Mouse (Mus musculus) kidney, postnatal 14 days (tissue): ENCODE measurements at regions not wholly inside any gene's neighbourhood (a gene's known extent, or its start where the extent isn't known, plus 50 kb on each side); places are given as distances from the start of the nearest gene placed in this dataset.
A peak's percentile ranks its signal among the peaks of the same experiment; 100 is the strongest.
"Not testable (repeated sequence)": the region's sequence is repeated elsewhere in the genome, so short reads cannot be mapped to it uniquely, and the experiment has no call there.

Experiments
- DNase-seq: peaks from one replicate; pipeline ENCODE4 v3.0.0; 2022; ENCODE audit warnings: mixed read lengths

DNA sequence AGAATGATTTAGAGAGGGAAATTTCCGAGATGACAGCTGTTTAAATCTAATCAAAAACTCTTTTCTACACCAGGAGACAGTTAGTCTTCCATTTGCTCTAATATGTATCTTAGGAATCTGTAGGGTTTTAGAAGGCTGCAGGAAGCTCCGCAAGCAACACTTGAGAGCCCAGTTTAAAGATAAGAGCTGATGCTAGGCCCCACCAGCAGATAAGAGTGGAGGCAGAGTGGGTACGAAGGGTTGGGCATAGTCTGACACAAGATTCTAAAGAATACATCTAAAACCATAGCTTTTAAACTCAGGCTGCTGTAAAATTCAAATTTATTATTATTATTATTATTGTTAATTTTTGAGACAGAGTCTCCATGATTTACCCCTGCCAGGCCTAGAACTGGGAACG lies 106.7 kb upstream of the Adgrl2 start:
- no peak for DNase-seq

GRCm38 (mm10) chr3:149092649-149093048 lies 102.3 kb upstream of the Adgrl2 start:
- DNase-seq, result no peak

DNA sequence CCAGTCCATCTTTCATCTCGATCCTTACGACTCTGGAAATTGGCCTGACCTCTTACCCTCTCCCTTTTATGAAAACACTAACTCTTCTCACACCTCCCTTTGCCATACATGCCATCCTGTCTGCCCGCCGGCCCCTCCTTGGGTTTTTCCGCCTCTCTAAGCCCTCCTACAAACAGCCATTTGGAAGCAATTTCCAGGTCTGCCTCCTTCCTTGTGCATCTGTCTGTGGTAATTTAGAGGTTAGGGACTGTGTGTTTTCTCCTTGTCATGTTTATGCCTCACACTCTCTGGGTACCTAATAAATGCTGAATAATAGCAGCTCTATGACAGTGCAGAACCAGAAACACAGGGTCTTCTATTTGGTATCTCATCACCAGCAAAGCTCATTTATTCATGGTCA lies 99.7 kb upstream of the Adgrl2 start:
- no peak for DNase-seq

GRCm38 (mm10) chr3:149088621-149089128 lies 98.3 kb upstream of the Adgrl2 start:
- DNase-seq, result no peak

- DNase-seq, result peak; percentile 80
Observed at GRCm38 (mm10) chr3:149087488-149087887, 97.1 kb upstream of the Adgrl2 start.

DNA sequence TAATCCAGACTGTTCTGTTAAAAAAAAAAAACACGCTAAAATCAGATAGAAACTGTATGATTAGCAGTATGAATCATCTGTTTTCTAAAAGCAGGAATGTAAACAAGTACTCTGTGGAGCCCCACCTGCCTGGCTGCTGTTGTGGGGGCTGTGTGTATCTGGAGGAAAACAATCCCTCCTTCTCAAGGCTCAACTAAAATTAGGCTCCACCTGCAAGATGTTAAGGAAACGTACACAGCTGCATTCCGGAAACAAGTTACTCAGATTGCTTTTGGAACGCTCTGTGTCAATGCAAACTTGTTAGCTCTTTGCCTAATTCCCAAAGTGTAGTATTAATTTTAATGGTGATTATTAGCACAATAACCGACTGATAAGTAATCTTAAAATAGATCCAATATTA lies 96.3 kb upstream of the Adgrl2 start:
- no peak for DNase-seq

GRCm38 (mm10) chr3:149086086-149086485 lies 95.7 kb upstream of the Adgrl2 start:
- DNase-seq, result no peak

GRCm38 (mm10) chr3:149084861-149085598 lies 94.7 kb upstream of the Adgrl2 start:
- DNase-seq, result peak; percentile 57

DNA sequence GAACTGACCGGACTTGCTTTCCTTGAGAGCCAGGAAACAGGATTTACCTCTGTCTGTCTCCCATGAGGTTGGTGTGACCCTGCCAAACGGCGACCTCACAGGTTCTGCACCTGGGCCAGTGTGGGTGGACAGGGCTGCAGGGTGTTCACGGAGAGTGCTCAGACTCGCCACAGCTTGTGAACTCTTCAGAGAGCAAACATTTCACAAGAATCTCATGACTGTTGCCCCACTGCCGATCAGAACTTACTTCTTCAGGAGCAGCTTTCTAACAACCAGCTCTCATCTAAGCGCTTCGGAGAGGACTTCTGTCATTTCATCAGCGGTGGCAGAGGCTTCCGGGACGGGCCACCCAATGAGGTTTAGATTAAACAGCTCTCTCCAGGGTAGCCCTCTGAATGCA lies 93.0 kb upstream of the Adgrl2 start:
- no peak for DNase-seq

DNA sequence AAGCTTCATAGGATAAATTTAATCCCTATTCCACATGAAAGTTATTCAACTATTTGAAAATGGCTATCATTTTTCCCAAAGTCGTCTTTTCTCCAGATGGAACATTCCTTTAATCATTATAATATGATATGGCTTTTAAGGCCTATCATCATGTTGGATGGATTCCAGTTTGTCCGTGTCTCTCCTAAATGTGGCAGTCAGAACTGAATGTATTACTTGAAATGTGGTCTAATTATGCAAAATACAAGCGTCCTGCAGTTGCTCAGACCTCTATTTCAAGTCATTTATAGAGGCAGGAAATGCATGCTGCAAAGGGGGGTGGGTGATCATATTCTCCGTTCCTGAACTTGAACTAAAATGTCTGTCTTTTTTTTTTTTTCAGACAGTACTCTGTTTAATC lies 88.5 kb upstream of the Adgrl2 start:
- no peak for DNase-seq

- no peak for DNase-seq
Observed at GRCm38 (mm10) chr3:149076928-149077551, 86.7 kb upstream of the Adgrl2 start.

DNA sequence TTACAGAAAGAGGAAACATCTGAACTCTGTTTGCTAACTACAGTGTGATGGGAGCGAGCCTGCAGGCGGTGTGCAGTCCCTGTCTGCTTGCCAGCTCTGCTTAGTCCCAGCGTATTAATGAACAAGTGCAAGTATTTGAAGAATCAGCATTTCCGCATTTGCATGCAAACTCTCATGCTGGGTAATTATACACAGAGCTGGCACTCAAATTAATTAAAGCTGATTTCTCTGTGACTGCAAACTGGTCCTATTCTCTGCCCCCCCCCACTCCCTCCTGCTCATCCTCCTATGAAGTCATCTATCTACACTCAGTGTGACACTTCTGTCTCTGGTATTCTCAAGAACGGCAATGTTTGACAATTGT lies 85.1 kb upstream of the Adgrl2 start:
- peak; percentile 68 for DNase-seq

GRCm38 (mm10) chr3:149074658-149075487 lies 84.5 kb upstream of the Adgrl2 start:
- peak; percentile 50 for DNase-seq

GRCm38 (mm10) chr3:149070201-149070600 lies 79.8 kb upstream of the Adgrl2 start:
- DNase-seq, result no peak

GRCm38 (mm10) chr3:149069436-149069835 lies 79.1 kb upstream of the Adgrl2 start:
- no peak for DNase-seq

GRCm38 (mm10) chr3:149068821-149069220 lies 78.5 kb upstream of the Adgrl2 start:
- no peak for DNase-seq

GRCm38 (mm10) chr3:149067758-149068157 lies 77.4 kb upstream of the Adgrl2 start:
- no peak for DNase-seq

DNA sequence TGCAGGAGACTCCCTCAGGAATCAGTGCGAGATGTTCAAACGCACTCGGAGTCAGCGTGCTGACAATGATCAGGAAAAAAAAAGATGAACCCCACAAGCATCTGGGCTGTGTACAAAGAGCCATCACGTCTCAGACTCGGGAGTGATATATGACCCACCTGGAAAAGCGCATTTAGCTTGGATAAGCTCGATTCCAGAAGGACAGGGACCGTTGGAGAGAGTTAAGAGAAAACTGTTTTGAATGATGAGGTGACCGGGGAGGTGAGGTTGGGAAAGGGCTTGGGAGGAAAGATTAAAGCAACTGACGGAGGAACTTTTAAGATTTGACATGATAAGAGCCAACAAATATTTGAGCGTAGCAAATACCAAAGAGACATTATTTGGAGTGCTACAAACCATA lies 64.7 kb upstream of the Adgrl2 start:
- no peak for DNase-seq

GRCm38 (mm10) chr3:149052295-149052902 lies 62.0 kb upstream of the Adgrl2 start:
- DNase-seq, result not testable (repeated sequence)

DNA sequence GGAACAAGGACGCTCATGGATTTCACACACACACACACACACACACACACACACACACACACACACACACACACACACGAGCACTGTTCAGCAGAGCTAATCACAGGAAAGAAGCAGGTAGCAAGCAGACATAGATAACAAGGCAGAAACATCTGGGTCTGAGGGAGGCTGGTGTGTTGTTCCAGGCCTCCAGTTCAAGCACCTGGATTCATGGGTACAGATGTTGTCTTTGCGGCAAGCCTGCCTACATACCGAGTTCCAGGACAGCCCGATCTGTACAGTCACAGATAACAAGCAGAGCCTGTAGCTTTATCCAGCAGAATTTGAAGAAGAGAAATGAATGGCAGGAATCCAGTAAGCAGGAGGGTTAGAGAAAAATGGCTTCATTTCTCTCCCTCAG lies 55.0 kb upstream of the Adgrl2 start:
- no peak for DNase-seq

DNA sequence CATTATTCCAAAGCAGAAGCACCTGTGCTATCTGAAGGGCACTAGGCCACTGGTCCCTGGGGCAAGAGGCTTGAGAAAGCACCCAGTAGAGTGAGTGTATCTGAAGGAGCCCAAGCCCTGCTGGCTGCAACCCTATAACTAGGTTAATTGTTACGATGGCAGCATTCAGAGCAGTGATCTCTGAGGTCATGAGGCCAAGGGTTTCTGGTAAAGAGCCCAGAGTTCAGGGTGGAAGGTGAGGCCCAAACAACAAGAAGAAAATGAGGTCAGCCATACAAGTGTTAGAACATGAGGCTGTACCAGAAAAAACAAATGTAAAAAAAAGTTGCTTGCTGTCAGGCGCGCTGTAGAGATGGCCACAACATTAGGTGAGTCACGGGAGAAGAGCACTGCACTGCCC lies 53.5 kb upstream of the Adgrl2 start:
- DNase-seq, result no peak

DNA sequence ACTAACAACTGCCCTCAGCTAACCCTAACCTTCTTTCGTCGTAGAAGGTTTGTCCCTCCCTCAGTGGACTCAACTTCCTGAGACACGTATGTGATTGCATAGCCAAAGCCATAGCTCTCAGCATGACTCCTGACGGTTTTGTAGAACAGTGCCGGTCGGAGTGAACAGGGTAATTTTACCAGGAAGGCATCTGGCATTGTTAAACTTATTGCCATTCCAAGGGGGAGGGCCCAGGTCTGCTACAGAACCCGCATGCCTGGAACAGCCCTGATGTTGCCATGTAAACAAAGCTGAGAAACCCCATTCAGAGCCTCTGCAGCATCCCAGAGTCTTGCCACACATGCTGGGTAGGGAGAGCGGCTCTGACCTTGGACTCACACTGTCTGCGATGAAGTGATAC lies 52.2 kb upstream of the Adgrl2 start:
- no peak for DNase-seq

DNA sequence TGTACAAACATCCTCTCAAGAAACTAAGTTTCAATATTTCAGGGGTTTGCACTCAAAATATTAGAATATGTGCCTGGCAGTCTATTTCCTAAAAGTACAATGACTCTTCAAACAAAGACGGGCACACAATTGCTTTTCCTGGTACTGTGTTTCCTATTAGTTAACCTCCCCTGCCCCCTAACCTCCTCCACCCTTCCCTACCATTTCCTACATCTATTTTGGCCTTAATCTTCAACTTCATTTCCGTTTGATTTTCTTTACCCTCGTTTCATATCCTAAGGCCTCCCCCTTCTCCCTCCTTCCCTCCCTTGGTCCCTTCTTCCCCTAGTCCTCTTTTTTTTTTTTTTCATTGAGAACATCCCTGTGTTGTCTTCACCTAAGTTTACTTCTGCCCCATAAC lies 50.8 kb upstream of the Adgrl2 start:
- DNase-seq, result no peak
